Mouse (Mus musculus): ENCODE measurements around the gene Nphp4. TPM values are rescaled to one million over a fixed set of nuclear protein-coding genes. Genes with fewer than 3 reads are reported as not detected.

Nphp4 gene
- polyA plus RNA-seq (2012; rRNA removed; ENCODE audit: low replicate concordance): 0.62 and 2.5 TPM in 2 replicates

GRCm38 (mm10) chr4:152476427-152477023, at the start of gene Nphp4:
Gene Nphp4 (plus strand): TSS chr4:152476706.

DNA sequence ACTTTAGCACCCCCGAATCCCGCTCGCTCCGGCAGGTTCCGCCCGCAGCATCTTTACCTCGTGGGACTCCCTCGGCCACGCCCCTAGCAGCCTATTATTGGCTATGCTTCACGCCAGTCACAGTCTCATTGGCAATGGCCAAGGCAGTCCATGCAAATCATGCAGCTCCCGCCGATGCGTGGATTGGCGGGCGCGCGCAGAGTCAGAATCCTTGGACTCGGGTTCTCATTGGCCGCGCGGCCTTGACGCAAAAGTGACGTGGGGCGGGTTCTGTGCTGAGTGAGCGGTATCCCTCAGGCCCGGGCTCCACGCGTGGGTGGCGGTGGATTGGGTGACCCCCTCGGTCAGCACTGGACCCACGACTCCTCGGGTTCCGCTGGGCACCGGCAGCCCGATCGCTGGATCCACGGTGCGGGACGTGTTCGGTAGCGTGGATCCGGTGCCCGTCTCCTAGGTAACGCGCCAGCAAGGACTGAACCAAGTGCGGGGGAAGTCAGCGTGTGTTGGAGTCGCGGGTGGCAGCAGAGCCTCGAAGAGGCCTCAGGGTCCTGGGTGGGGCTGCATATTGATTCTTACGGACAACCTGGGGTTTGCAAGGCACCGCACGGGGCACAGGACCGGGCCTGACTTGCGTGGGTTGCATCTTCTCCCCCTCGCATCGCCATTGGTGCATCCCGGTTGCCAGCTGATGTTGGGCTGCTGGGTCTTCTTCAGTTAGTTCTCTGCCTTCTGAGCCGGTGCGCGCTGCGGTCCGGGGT, 1.1 kb downstream of the Nphp4 start, which contains the start of gene Kcnab2:
Kcnab2 (minus strand) TSS at position 406 of the 758 bp plus-strand sequence.

Other genes starting within 250 kb of the Nphp4 start
- gene Gpr153, start 202.5 kb upstream of the Nphp4 start, polyA plus RNA-seq (2012; rRNA removed; ENCODE audit: low replicate concordance): 19.5 and 68.5 TPM in 2 replicates
- not detected in 2 replicates for gene Hes3, start 185.0 kb upstream of the Nphp4 start, polyA plus RNA-seq (2012; rRNA removed; ENCODE audit: low replicate concordance)
- 26.9 and 41.0 TPM in 2 replicates for gene Icmt, start 179.5 kb upstream of the Nphp4 start, polyA plus RNA-seq (2012; rRNA removed; ENCODE audit: low replicate concordance)
- gene Rnf207, start 157.7 kb upstream of the Nphp4 start, polyA plus RNA-seq (2012; rRNA removed; ENCODE audit: low replicate concordance): 0.62 and 6.2 TPM in 2 replicates
- 41.7 and 89.7 TPM in 2 replicates for gene Rpl22, start 151.0 kb upstream of the Nphp4 start, polyA plus RNA-seq (2012; rRNA removed; ENCODE audit: low replicate concordance)
- 0.19 and 0.21 TPM in 2 replicates for gene Chd5, start 138.1 kb upstream of the Nphp4 start, polyA plus RNA-seq (2012; rRNA removed; ENCODE audit: low replicate concordance)
- 4.0 and 4.5 TPM in 2 replicates for gene Kcnab2, start 1.2 kb downstream of the Nphp4 start, polyA plus RNA-seq (2012; rRNA removed; ENCODE audit: low replicate concordance)

Data from subcutaneous adipose tissue, adult 2 months (tissue).